Mouse (Mus musculus): ENCODE data around the gene Ncor2. TPM values are rescaled to one million over a fixed set of nuclear protein-coding genes. Genes with fewer than 3 reads are reported as not detected.

Ncor2 gene
- total and polyA plus RNA-seq, 3 experiments: 5.0 to 46.8 TPM; not detected in 1

- DNase-seq (ENCODE audit: low read depth, low spot score): peak; percentile 67
- TF ChIP-seq ZC3H11A (IDR thresholded peaks at IDR 0.05; ENCODE audit: low read depth, low read length) (no peak), GABPA (IDR thresholded peaks at IDR 0.05; ENCODE audit: low read depth, low read length) (no peak), ELF1 (IDR thresholded peaks at IDR 0.05; ENCODE audit: low read depth, low read length) (0 out of 2 replicates have a peak, but pooled peaks have one; percentile 37), TCF12 (IDR thresholded peaks at IDR 0.05; ENCODE audit: low read depth, low read length) (peak; percentile 59), ZKSCAN1 (IDR thresholded peaks at IDR 0.05; ENCODE audit: low read depth, low read length) (no peak), ZMIZ1 (IDR thresholded peaks at IDR 0.05; ENCODE audit: low read depth, low read length) (no peak), MXI1 (IDR thresholded peaks at IDR 0.05; ENCODE audit: low read depth, low read length) (peak; percentile 44; the same call in 1 of the 2 replicates), EP300 (IDR thresholded peaks at IDR 0.05; ENCODE audit: low read depth in 1 of 2, low read length in 2 of 2) (peak in 1 of 2 experiments; percentile 24; a peak in 1 of 4 replicates), POLR2AphosphoS2 (IDR thresholded peaks at IDR 0.05; ENCODE audit: low read length) (no peak), NELFE (IDR thresholded peaks at IDR 0.05; ENCODE audit: low read depth, low read length) (0 out of 2 replicates have a peak, but pooled peaks have one; percentile 2), USF2 (IDR thresholded peaks at IDR 0.05; ENCODE audit: borderline replicate concordance in 1 of 2, insufficient read depth in 1 of 2, low read depth in 1 of 2, low read length in 2 of 2) (no peak), ETS1 (IDR thresholded peaks at IDR 0.05; ENCODE audit: low read depth, low read length) (peak; percentile 67)
- H3K9ac ChIP-seq (ENCODE audit: control insufficient read depth, low read depth, low read length, poor library complexity, severe bottlenecking): 0 out of 2 replicates have a peak overlapping the region, but pooled peaks have one; percentile 11
- H3K9me3 ChIP-seq (replicated peaks; ENCODE audit: insufficient read depth, low read length): no peaks in the 10 kb centered on the region
- peaks cover 29% of the 10 kb centered on the region for H3K79me2 ChIP-seq (ENCODE audit: control insufficient read depth, insufficient read depth, low read length, poor library complexity)
- H3K27ac ChIP-seq (ENCODE audit: control insufficient read depth, low read depth, low read length): peak overlapping the region; percentile 26
- H3K27me3 ChIP-seq (ENCODE audit: control insufficient read depth in 1 of 2, insufficient read depth in 2 of 2, low read length in 2 of 2): no peaks in the 10 kb centered on the region
- peaks cover 0 to 28% of the 10 kb centered on the region in 2 experiments; a peak in 2 of 4 replicates for H3K36me3 ChIP-seq (ENCODE audit: control insufficient read depth in 1 of 2, insufficient read depth in 2 of 2, low read length in 2 of 2)
- H3K4me3 ChIP-seq (ENCODE audit: control insufficient read depth in 1 of 2, insufficient read depth in 1 of 2, low read depth in 2 of 2, low read length in 2 of 2): no peak overlapping the region
- peaks cover 10 to 31% of the 10 kb centered on the region in 2 experiments; a peak in 3 of 4 replicates for H3K4me1 ChIP-seq (ENCODE audit: control insufficient read depth in 1 of 2, insufficient read depth in 2 of 2, low read length in 2 of 2)
Observed at GRCm38 (mm10) chr5:125164465-125165167, 14.4 kb downstream of the Ncor2 start.

- peaks cover 0 to 34% of the 10 kb centered on the region in 2 experiments; a peak in 2 of 4 replicates for H3K36me3 ChIP-seq (ENCODE audit: control insufficient read depth in 1 of 2, insufficient read depth in 2 of 2, low read length in 2 of 2)
- H3K27me3 ChIP-seq (ENCODE audit: control insufficient read depth in 1 of 2, insufficient read depth in 2 of 2, low read length in 2 of 2): no peaks in the 10 kb centered on the region
- peaks cover 27% of the 10 kb centered on the region for H3K79me2 ChIP-seq (ENCODE audit: control insufficient read depth, insufficient read depth, low read length, poor library complexity)
- peak overlapping the region; percentile 7; the same call in 1 of the 2 replicates for H3K27ac ChIP-seq (ENCODE audit: control insufficient read depth, low read depth, low read length)
- no peaks in the 10 kb centered on the region for H3K9me3 ChIP-seq (replicated peaks; ENCODE audit: insufficient read depth, low read length)
- DNase-seq (ENCODE audit: low read depth, low spot score): peak; percentile 39
- no peak overlapping the region for H3K4me3 ChIP-seq (ENCODE audit: control insufficient read depth in 1 of 2, insufficient read depth in 1 of 2, low read depth in 2 of 2, low read length in 2 of 2)
- H3K9ac ChIP-seq (ENCODE audit: control insufficient read depth, low read depth, low read length, poor library complexity, severe bottlenecking): no peak overlapping the region
- peaks cover 11 to 34% of the 10 kb centered on the region in 2 experiments; a peak in 3 of 4 replicates for H3K4me1 ChIP-seq (ENCODE audit: control insufficient read depth in 1 of 2, insufficient read depth in 2 of 2, low read length in 2 of 2)
- TF ChIP-seq TAL1 (IDR thresholded peaks at IDR 0.05; ENCODE audit: low read length): no peak
- TF ChIP-seq RCOR1 (IDR thresholded peaks at IDR 0.05; ENCODE audit: low read depth, low read length): peak; percentile 61; the same call in 1 of the 2 replicates
- peak; percentile 57; the same call in 1 of the 2 replicates for TF ChIP-seq ETS1 (IDR thresholded peaks at IDR 0.05; ENCODE audit: low read depth, low read length)
- TF ChIP-seq GATA1 (IDR thresholded peaks at IDR 0.05; ENCODE audit: low read depth, low read length): peak; percentile 79
- no peak for TF ChIP-seq ZC3H11A (IDR thresholded peaks at IDR 0.05; ENCODE audit: low read depth, low read length)
- TF ChIP-seq JUND (IDR thresholded peaks at IDR 0.05; ENCODE audit: low read depth, low read length): no peak
- no peak for TF ChIP-seq POLR2AphosphoS2 (IDR thresholded peaks at IDR 0.05; ENCODE audit: low read length)
- TF ChIP-seq UBTF (IDR thresholded peaks at IDR 0.05; ENCODE audit: borderline replicate concordance, insufficient read depth, low read depth, low read length): no peak
- TF ChIP-seq SMC3 (IDR thresholded peaks at IDR 0.05; ENCODE audit: low read depth, low read length): no peak
- no peak for TF ChIP-seq KAT2A (conservative IDR thresholded peaks at IDR 0.05; ENCODE audit: low read depth, low read length)
- TF ChIP-seq MYC (IDR thresholded peaks at IDR 0.05; ENCODE audit: low read depth, low read length): no peak
- no peak for TF ChIP-seq HCFC1 (IDR thresholded peaks at IDR 0.05; ENCODE audit: low read depth, low read length)
- TF ChIP-seq ZNF384 (IDR thresholded peaks at IDR 0.05; ENCODE audit: low read depth, low read length): no peak
- no peak for TF ChIP-seq MAX (IDR thresholded peaks at IDR 0.05; ENCODE audit: low read length)
- TF ChIP-seq MXI1 (IDR thresholded peaks at IDR 0.05; ENCODE audit: low read depth, low read length): no peak
- TF ChIP-seq GABPA (IDR thresholded peaks at IDR 0.05; ENCODE audit: low read depth, low read length): no peak
- TF ChIP-seq EP300 (IDR thresholded peaks at IDR 0.05; ENCODE audit: low read depth in 1 of 2, low read length in 2 of 2): peak; percentile 52 to 54; a peak in 3 of 4 replicates
- TF ChIP-seq NELFE (IDR thresholded peaks at IDR 0.05; ENCODE audit: low read depth, low read length): no peak
- TF ChIP-seq TCF12 (IDR thresholded peaks at IDR 0.05; ENCODE audit: low read depth, low read length): peak; percentile 76
- TF ChIP-seq ZKSCAN1 (IDR thresholded peaks at IDR 0.05; ENCODE audit: low read depth, low read length): no peak
- TF ChIP-seq E2F4 (IDR thresholded peaks at IDR 0.05; ENCODE audit: borderline replicate concordance, low read depth, low read length): no peak
- no peak for TF ChIP-seq CHD2 (IDR thresholded peaks at IDR 0.05; ENCODE audit: low read length)
- no peak for TF ChIP-seq POLR2A (IDR thresholded peaks at IDR 0.05; ENCODE audit: control insufficient read depth in 1 of 2, insufficient read depth in 1 of 2, low read depth in 1 of 2, low read length in 2 of 2, poor library complexity in 1 of 2)
Observed at GRCm38 (mm10) chr5:125163441-125164050, 15.5 kb downstream of the Ncor2 start.
